ENCODE assay signal across 18 mouse cellular contexts in the genomic region with DNA sequence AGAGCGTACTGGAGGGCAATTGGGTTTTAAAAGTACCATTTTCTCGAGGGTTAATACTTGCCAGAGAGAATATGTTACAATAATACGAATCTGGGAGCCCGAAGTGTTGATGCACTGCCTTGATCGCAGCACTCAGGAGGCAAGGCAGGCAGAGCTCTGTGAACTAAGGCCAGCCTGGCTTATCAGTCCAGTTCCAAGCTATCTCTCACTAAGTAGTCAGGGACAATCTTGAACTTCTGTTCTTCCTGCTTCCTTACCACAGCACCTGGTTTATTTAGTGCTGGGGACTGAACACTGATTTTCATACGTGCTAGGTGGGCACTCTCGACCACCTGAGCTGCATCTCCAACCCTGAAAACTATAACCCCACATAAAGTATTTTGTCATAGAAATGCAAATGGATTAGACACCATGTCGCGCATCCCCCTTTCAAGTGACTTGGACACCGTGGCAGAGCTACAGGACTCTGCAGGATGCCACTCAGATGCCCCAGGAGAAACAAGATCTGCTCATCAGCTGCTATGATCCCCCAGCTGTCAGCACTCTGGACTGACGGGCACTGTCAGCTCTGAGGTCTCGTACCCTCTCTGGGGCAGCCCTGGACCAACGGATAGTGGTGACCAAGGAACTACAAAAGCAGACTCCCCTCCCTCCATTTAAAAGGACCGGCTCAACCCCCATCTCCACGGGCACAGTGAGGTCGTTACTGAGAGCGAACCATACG. TPM values are rescaled to one million over a fixed set of nuclear protein-coding genes. Genes with fewer than 3 reads are reported as not detected.
DNase-seq lines count a peak whose midpoint lies in the region; ATAC-seq and TF ChIP-seq lines count a peak whose summit lies in the region.
"Had no signal": no experiment of that assay in that cellular context is flagged by ENCODE, and none has a peak within 500 bp of the region (broad histone marks: within the 10 kb centered on the region; RNA-seq: fewer than 3 reads in every experiment).

No protein-coding gene starts in this region.

- DNase-seq in heart, postnatal 14 days: no peak
- no peak for DNase-seq in MEL (ENCODE audit: low read depth, low spot score)
- no peak for DNase-seq in layer of hippocampus, adult 2 months (ENCODE audit: low spot score in 2 of 2)
- DNase-seq: adrenal gland, adult 2 months; adrenal gland, postnatal 25 days; cerebellum, adult 2 months; cerebellum, postnatal 10 days; gastrocnemius, postnatal 14 days had no signal

- 72% methylated on average over 18 of the region's 18 CpGs for WGBS in heart, embryonic 11.5 days (ENCODE audit: insufficient replicate concordance)
- WGBS in liver, embryonic 12.5 days (ENCODE audit: insufficient replicate concordance): 72% methylated on average over 18 of the region's 18 CpGs
- WGBS in liver, embryonic 16.5 days (ENCODE audit: insufficient replicate concordance): 71% methylated on average over 18 of the region's 18 CpGs
- 87% methylated on average over 18 of the region's 18 CpGs for WGBS in forebrain, embryonic 12.5 days

- no peaks in the 10 kb centered on the region for H3K27me3 ChIP-seq in heart, embryonic 11.5 days (ENCODE audit: control insufficient read depth, insufficient read depth, low read length)
- no peaks in the 10 kb centered on the region for H3K27me3 ChIP-seq in MEL (ENCODE audit: control insufficient read depth in 1 of 2, insufficient read depth in 2 of 2, low read length in 2 of 2)
- no peaks in the 10 kb centered on the region for H3K27me3 ChIP-seq in liver, embryonic 12.5 days (replicated peaks)
- H3K27me3 ChIP-seq in liver, embryonic 16.5 days (ENCODE audit: control insufficient read depth, insufficient read depth, low read depth, low read length): no peaks in the 10 kb centered on the region
- no peaks in the 10 kb centered on the region for H3K27me3 ChIP-seq in forebrain, embryonic 12.5 days
- H3K27me3 ChIP-seq: CH12.LX; embryonic facial prominence, embryonic 15.5 days; forebrain, embryonic 15.5 days; hindbrain, embryonic 15.5 days had no signal

- H3K4me1 ChIP-seq in heart, embryonic 11.5 days (ENCODE audit: control insufficient read depth, insufficient read depth, low read length): peaks cover 39% of the 10 kb centered on the region
- H3K4me1 ChIP-seq in MEL (ENCODE audit: control insufficient read depth in 1 of 2, insufficient read depth in 2 of 2, low read length in 2 of 2): peaks cover 5 to 32% of the 10 kb centered on the region in 2 experiments
- H3K4me1 ChIP-seq in liver, embryonic 12.5 days: peaks cover 66% of the 10 kb centered on the region
- peaks cover 52% of the 10 kb centered on the region for H3K4me1 ChIP-seq in liver, embryonic 16.5 days (ENCODE audit: control insufficient read depth, low read depth, low read length)
- H3K4me1 ChIP-seq in forebrain, embryonic 12.5 days: peaks cover 3% of the 10 kb centered on the region

- no peak for TF ChIP-seq RAD21 in MEL (IDR thresholded peaks at IDR 0.05; ENCODE audit: low read depth, low read length)

- H3K4me3 ChIP-seq in heart, embryonic 11.5 days (ENCODE audit: low read depth, low read length): no peak overlapping the region
- H3K4me3 ChIP-seq in MEL (ENCODE audit: control insufficient read depth in 1 of 2, insufficient read depth in 1 of 2, low read depth in 2 of 2, low read length in 2 of 2): no peak overlapping the region
- no peak overlapping the region for H3K4me3 ChIP-seq in liver, embryonic 12.5 days
- H3K4me3 ChIP-seq in liver, embryonic 16.5 days (ENCODE audit: low read depth, low read length): no peak overlapping the region
- no peak overlapping the region for H3K4me3 ChIP-seq in forebrain, embryonic 12.5 days (replicated peaks)
- no peak overlapping the region for H3K4me3 ChIP-seq in layer of hippocampus, adult 2 months
- H3K4me3 ChIP-seq: embryonic facial prominence, embryonic 15.5 days; forebrain, embryonic 10.5 days; forebrain, embryonic 15.5 days; hindbrain, embryonic 15.5 days had no signal

- no peaks in the 10 kb centered on the region for H3K79me2 ChIP-seq in MEL (ENCODE audit: control insufficient read depth, insufficient read depth, low read length, poor library complexity)

- ATAC-seq in heart, embryonic 11.5 days (replicated peaks; ENCODE audit: insufficient number of reproducible peaks, low FRiP score, low TSS enrichment): no peak
- no peak for ATAC-seq in liver, embryonic 12.5 days
- no peak for ATAC-seq in liver, embryonic 16.5 days (ENCODE audit: low read depth)
- ATAC-seq in forebrain, embryonic 12.5 days (ENCODE audit: low FRiP score): no peak
- ATAC-seq: forebrain, embryonic 15.5 days; inflammation-experienced regulatory T-cells, adult 6 months had no signal

- peak; percentile 57; a peak in 3 of 4 replicates for TF ChIP-seq EP300 in MEL (IDR thresholded peaks at IDR 0.05; ENCODE audit: low read depth in 1 of 2, low read length in 2 of 2)

- 0 out of 2 replicates have a peak overlapping the region, but pooled peaks have one; percentile 39 for H3K9ac ChIP-seq in heart, embryonic 11.5 days (ENCODE audit: low read depth, low read length)
- H3K9ac ChIP-seq in MEL (ENCODE audit: control insufficient read depth, low read depth, low read length, poor library complexity, severe bottlenecking): no peak overlapping the region
- peak overlapping the region; percentile 72; the same call in 1 of the 2 replicates for H3K9ac ChIP-seq in liver, embryonic 12.5 days
- no peak overlapping the region; the same call in 1 of the 2 replicates for H3K9ac ChIP-seq in liver, embryonic 16.5 days (ENCODE audit: low read depth, low read length)
- no peak overlapping the region for H3K9ac ChIP-seq in forebrain, embryonic 12.5 days
- H3K9ac ChIP-seq: embryonic facial prominence, embryonic 15.5 days; forebrain, embryonic 15.5 days; hindbrain, embryonic 15.5 days had no signal

- no peaks in the 10 kb centered on the region for H3K36me3 ChIP-seq in heart, embryonic 11.5 days (ENCODE audit: control insufficient read depth, insufficient read depth, low read length)
- H3K36me3 ChIP-seq in MEL (ENCODE audit: control insufficient read depth in 1 of 2, insufficient read depth in 2 of 2, low read length in 2 of 2): peaks cover 0 to 27% of the 10 kb centered on the region in 2 experiments; a peak in 2 of 4 replicates
- H3K36me3 ChIP-seq in liver, embryonic 12.5 days: no peaks in the 10 kb centered on the region
- H3K36me3 ChIP-seq in liver, embryonic 16.5 days (ENCODE audit: control insufficient read depth, insufficient read depth): no peaks in the 10 kb centered on the region
- H3K36me3 ChIP-seq in forebrain, embryonic 12.5 days (replicated peaks): no peaks in the 10 kb centered on the region
- H3K36me3 ChIP-seq: embryonic facial prominence, embryonic 15.5 days; forebrain, embryonic 15.5 days; hindbrain, embryonic 15.5 days had no signal

- no peaks in the 10 kb centered on the region for H3K9me3 ChIP-seq in heart, embryonic 11.5 days (replicated peaks; ENCODE audit: control insufficient read depth, low read length)
- no peaks in the 10 kb centered on the region for H3K9me3 ChIP-seq in MEL (replicated peaks; ENCODE audit: insufficient read depth, low read length)
- H3K9me3 ChIP-seq in liver, embryonic 12.5 days (replicated peaks): no peaks in the 10 kb centered on the region
- H3K9me3 ChIP-seq in liver, embryonic 16.5 days (replicated peaks; ENCODE audit: control insufficient read depth, low read length): no peaks in the 10 kb centered on the region
- no peaks in the 10 kb centered on the region for H3K9me3 ChIP-seq in forebrain, embryonic 12.5 days
- H3K9me3 ChIP-seq: embryonic facial prominence, embryonic 15.5 days; forebrain, embryonic 10.5 days; forebrain, embryonic 15.5 days; hindbrain, embryonic 15.5 days had no signal

- no peak for TF ChIP-seq POLR2A in MEL (IDR thresholded peaks at IDR 0.05; ENCODE audit: control insufficient read depth in 1 of 2, insufficient read depth in 1 of 2, low read depth in 1 of 2, low read length in 2 of 2, poor library complexity in 1 of 2)

- no peak for TF ChIP-seq CTCF in MEL (IDR thresholded peaks at IDR 0.05 in 2 of 3, conservative IDR thresholded peaks at IDR 0.05 in 1 of 3; ENCODE audit: control insufficient read depth in 1 of 3, insufficient read depth in 1 of 3, low read depth in 2 of 3, low read length in 3 of 3, poor library complexity in 1 of 3, severe bottlenecking in 1 of 3)
- TF ChIP-seq CTCF in layer of hippocampus, adult 2 months (conservative IDR thresholded peaks at IDR 0.05): no peak

- no peak overlapping the region for H3K4me2 ChIP-seq in heart, embryonic 11.5 days
- no peak overlapping the region for H3K4me2 ChIP-seq in liver, embryonic 12.5 days
- no peak overlapping the region for H3K4me2 ChIP-seq in liver, embryonic 16.5 days (ENCODE audit: low read depth, low read length)
- no peak overlapping the region for H3K4me2 ChIP-seq in forebrain, embryonic 12.5 days
- H3K4me2 ChIP-seq: embryonic facial prominence, embryonic 15.5 days; forebrain, embryonic 15.5 days; hindbrain, embryonic 15.5 days had no signal

- no peak overlapping the region for H3K27ac ChIP-seq in heart, embryonic 11.5 days (ENCODE audit: low read depth, low read length)
- H3K27ac ChIP-seq in MEL (ENCODE audit: control insufficient read depth, low read depth, low read length): no peak overlapping the region
- H3K27ac ChIP-seq in liver, embryonic 12.5 days: peak overlapping the region; percentile 97
- H3K27ac ChIP-seq in liver, embryonic 16.5 days (ENCODE audit: low read length): peak overlapping the region; percentile 56
- no peak overlapping the region for H3K27ac ChIP-seq in forebrain, embryonic 12.5 days
- H3K27ac ChIP-seq in layer of hippocampus, adult 2 months: no peak overlapping the region
- H3K27ac ChIP-seq: embryonic facial prominence, embryonic 15.5 days; forebrain, embryonic 10.5 days; forebrain, embryonic 15.5 days; hindbrain, embryonic 15.5 days had no signal

- intact Hi-C loops in heart, postnatal 14 days (cut with DNase I): loop anchor here (2.0 to 10.0 kb wide), 2 partner anchors 253 to 377 kb away; no protein-coding TSS in a partner anchor

TF ChIP-seq in MEL, 35 proteins besides CTCF, POLR2A, EP300 and RAD21 (continues in another document):
- TF ChIP-seq MAFK (IDR thresholded peaks at IDR 0.05; ENCODE audit: borderline replicate concordance, low read depth, low read length) (0 out of 2 replicates have a peak, but pooled peaks have one; percentile 19), NELFE (IDR thresholded peaks at IDR 0.05; ENCODE audit: low read depth, low read length) (no peak), POLR2AphosphoS5 (IDR thresholded peaks at IDR 0.05; ENCODE audit: borderline replicate concordance, low read depth, low read length) (no peak)

RNA-seq across cellular contexts. Expression of a gene that starts 52.9 kb away (rescaled TPM):
- polyA plus RNA-seq in heart, embryonic 11.5 days (2014; fragmentation: Nextera tagmentation; extraction: Ambion mirVana): 5.2 and 6.9 TPM in 2 replicates
- total RNA-seq in heart, postnatal 14 days (2021): 10 to 100 TPM; 44.5 to 48.1 TPM
- total RNA-seq in MEL (2012; rRNA removed): 13.2 and 16.4 TPM in 2 replicates
- 10 to 100 TPM in 1 of 2 experiments, not detected in 1; 23.3 TPM for polyA plus RNA-seq in MEL (2012; ENCODE audit: insufficient read depth in 1 of 2, insufficient read length in 2 of 2, low read depth in 1 of 2, low replicate concordance in 2 of 2, missing spikeins in 1 of 2)
- polyA plus RNA-seq in liver, embryonic 12.5 days (2016; fragmentation: Nextera tagmentation; extraction: Ambion mirVana): 2.0 and 2.9 TPM in 2 replicates
- polyA plus RNA-seq in liver, embryonic 16.5 days (2015; fragmentation: Nextera tagmentation; extraction: Ambion mirVana): 2.2 and 2.5 TPM in 2 replicates
- polyA plus RNA-seq in forebrain, embryonic 12.5 days (2016; fragmentation: Nextera tagmentation; extraction: Ambion mirVana): 8.5 TPM in 2 replicates
- total RNA-seq in layer of hippocampus, adult 2 months (2021): 10 to 100 TPM; 41.9 to 42.1 TPM

Comparison
In these comparisons a context has a peak if more than half of its experiments do, and no peak if none do; other contexts are left out.
1. H3K9ac ChIP-seq: peak in heart, embryonic 11.5 days (single experiment) and liver, embryonic 12.5 days (single experiment); none in MEL (single experiment), liver, embryonic 16.5 days (single experiment) and forebrain, embryonic 12.5 days (single experiment).
2. H3K27ac ChIP-seq: peak in liver, embryonic 12.5 days (single experiment) and liver, embryonic 16.5 days (single experiment); none in heart, embryonic 11.5 days (single experiment), MEL (single experiment), forebrain, embryonic 12.5 days (single experiment) and layer of hippocampus, adult 2 months (single experiment).